In the genomic region with DNA sequence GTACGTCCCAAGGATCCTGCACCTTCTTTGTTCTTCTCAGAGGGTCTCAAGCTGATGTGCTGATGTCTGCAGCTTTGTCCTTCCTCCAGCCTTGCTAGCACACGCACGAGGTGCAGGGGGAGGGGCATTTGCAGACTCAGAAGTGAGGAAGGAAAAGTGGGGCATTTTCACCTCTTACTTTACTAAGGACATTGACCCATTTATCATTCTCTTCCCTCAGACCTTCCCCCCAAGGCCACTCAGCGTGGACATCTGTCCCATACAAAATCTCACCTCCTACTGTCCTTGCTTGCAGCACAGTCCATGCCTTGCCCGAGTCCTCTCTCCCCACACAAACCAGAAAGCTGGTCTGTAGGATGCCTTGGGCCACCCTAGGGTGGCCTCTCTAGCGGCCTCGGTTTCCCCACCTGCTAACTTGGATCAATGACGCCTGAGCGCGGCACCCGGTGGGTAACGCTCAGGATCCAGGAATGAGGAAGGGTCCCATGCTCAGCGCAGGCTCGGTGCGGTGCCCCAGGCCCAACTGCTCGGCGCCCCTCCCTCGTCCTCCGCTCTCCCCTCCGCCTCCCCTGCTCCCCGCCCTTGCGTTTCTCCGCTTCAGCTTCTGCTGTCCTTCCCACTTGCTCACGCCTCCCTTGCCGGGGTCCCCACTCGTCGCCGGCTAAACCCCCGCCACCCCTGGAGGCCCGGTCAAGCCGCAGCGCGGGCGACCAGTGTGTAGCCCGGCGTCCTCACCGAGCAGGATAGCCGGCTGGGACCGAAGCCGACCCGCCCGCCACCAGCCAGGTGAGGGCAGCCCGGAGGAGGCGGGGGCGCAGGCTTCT, we compare ENCODE assay signal across 8 mouse cellular contexts. TPM values are rescaled to one million over a fixed set of nuclear protein-coding genes. Genes with fewer than 3 reads are reported as not detected.
DNase-seq lines count a peak whose midpoint lies in the region; ATAC-seq and TF ChIP-seq lines count a peak whose summit lies in the region.

TSS of gene C1qtnf4 (plus strand) at position 643 of the 824 bp plus-strand sequence.

- peak within 1 kb of the TSS; percentile 40 for H3K4me3 ChIP-seq in ES-Bruce4 (ENCODE audit: low read depth, low read length)
- peak within 1 kb of the TSS; percentile 66 for H3K4me3 ChIP-seq in hindbrain, embryonic 14.5 days (replicated peaks; ENCODE audit: low read length)
- peak within 1 kb of the TSS; percentile 55 for H3K4me3 ChIP-seq in limb, embryonic 11.5 days (ENCODE audit: low read depth, low read length)

- no peak for TF ChIP-seq POLR2A in ES-Bruce4 (IDR thresholded peaks at IDR 0.05; ENCODE audit: insufficient read depth, low read length)

- peak; percentile 34 for DNase-seq in adrenal gland, postnatal 14 days
- no peak for DNase-seq in adrenal gland, postnatal 25 days
- peak; percentile 61 for DNase-seq in embryo, embryonic 11 days
- peak; percentile 78 for DNase-seq in hindbrain, embryonic 14.5 days (ENCODE audit: low spot score)
- peak; percentile 69 for DNase-seq in limb, embryonic 11.5 days (ENCODE audit: low spot score)
- peak; percentile 73 for DNase-seq in retina, postnatal 1 day
- DNase-seq in spleen, postnatal 14 days (ENCODE audit: low spot score in 2 of 2): no peak

- H3K36me3 ChIP-seq in ES-Bruce4 (ENCODE audit: control insufficient read depth, insufficient read depth, low read length, poor library complexity, severe bottlenecking): no peaks in the 10 kb centered on the region
- H3K36me3 ChIP-seq in hindbrain, embryonic 14.5 days (replicated peaks; ENCODE audit: control insufficient read depth, insufficient read depth): peaks cover 6% of the 10 kb centered on the region; the same call in 1 of the 2 replicates
- no peaks in the 10 kb centered on the region for H3K36me3 ChIP-seq in limb, embryonic 11.5 days (ENCODE audit: control insufficient read depth, insufficient read depth, low read length)

- H3K27me3 ChIP-seq in ES-Bruce4 (ENCODE audit: control insufficient read depth, insufficient read depth, low read length, poor library complexity, severe bottlenecking): peaks cover 9% of the 10 kb centered on the region
- H3K27me3 ChIP-seq in hindbrain, embryonic 14.5 days (ENCODE audit: control insufficient read depth, insufficient read depth, low read length): peaks cover 22% of the 10 kb centered on the region
- peaks cover 52% of the 10 kb centered on the region for H3K27me3 ChIP-seq in limb, embryonic 11.5 days (ENCODE audit: control insufficient read depth, insufficient read depth, low read length)

- under 1% methylated on average over 45 of the region's 45 CpGs for WGBS in hindbrain, embryonic 14.5 days
- 2% methylated on average over 45 of the region's 45 CpGs for WGBS in limb, embryonic 11.5 days

- H3K4me1 ChIP-seq in ES-Bruce4 (ENCODE audit: control insufficient read depth, insufficient read depth, low read length): no peaks in the 10 kb centered on the region
- H3K4me1 ChIP-seq in hindbrain, embryonic 14.5 days (replicated peaks; ENCODE audit: control insufficient read depth, insufficient read depth, low read length): peaks cover 39% of the 10 kb centered on the region
- H3K4me1 ChIP-seq in limb, embryonic 11.5 days (ENCODE audit: control insufficient read depth, insufficient read depth, low read length): peaks cover 3% of the 10 kb centered on the region

- H3K27ac ChIP-seq in ES-Bruce4 (ENCODE audit: insufficient read depth, low read length): no peak within 1 kb of the TSS
- H3K27ac ChIP-seq in hindbrain, embryonic 14.5 days: peak within 1 kb of the TSS; percentile 94
- H3K27ac ChIP-seq in limb, embryonic 11.5 days (replicated peaks; ENCODE audit: low read depth, low read length): no peak within 1 kb of the TSS

- H3K9ac ChIP-seq in ES-Bruce4 (ENCODE audit: low read depth, poor library complexity, severe bottlenecking): peak within 1 kb of the TSS; percentile 78
- H3K9ac ChIP-seq in hindbrain, embryonic 14.5 days: peak within 1 kb of the TSS; percentile 93
- H3K9ac ChIP-seq in limb, embryonic 11.5 days (ENCODE audit: low read length): peak within 1 kb of the TSS; percentile 63

- no peak for TF ChIP-seq EP300 in ES-Bruce4 (IDR thresholded peaks at IDR 0.05; ENCODE audit: insufficient read depth, low read depth, low read length)

- no peak for TF ChIP-seq CTCF in ES-Bruce4 (IDR thresholded peaks at IDR 0.05; ENCODE audit: low read depth, low read length)

- H3K9me3 ChIP-seq in ES-Bruce4 (replicated peaks; ENCODE audit: control insufficient read depth, insufficient read depth, low read length, poor library complexity, severe bottlenecking): no peaks in the 10 kb centered on the region
- H3K9me3 ChIP-seq in hindbrain, embryonic 14.5 days (ENCODE audit: control insufficient read depth, low read length): no peaks in the 10 kb centered on the region
- H3K9me3 ChIP-seq in limb, embryonic 11.5 days (ENCODE audit: control insufficient read depth, low read length): no peaks in the 10 kb centered on the region

- ATAC-seq in hindbrain, embryonic 14.5 days (ENCODE audit: low FRiP score): peak; percentile 85
- ATAC-seq in limb, embryonic 11.5 days (ENCODE audit: insufficient number of reproducible peaks, low FRiP score, low TSS enrichment, low read depth): peak; percentile 44; the same call in 1 of the 2 replicates

- H3K4me2 ChIP-seq in hindbrain, embryonic 14.5 days (replicated peaks): peak within 1 kb of the TSS; percentile 85
- peak within 1 kb of the TSS; percentile 95 for H3K4me2 ChIP-seq in limb, embryonic 11.5 days (ENCODE audit: low read depth, severe bottlenecking)

RNA-seq across cellular contexts. Expression of gene C1qtnf4, which starts in this region (rescaled TPM):
- total RNA-seq in adrenal gland, postnatal 14 days (2021): 2.3 and 2.8 TPM in 2 replicates
- 1.00 and 1.9 TPM in 2 replicates for total RNA-seq in adrenal gland, postnatal 25 days (2021)
- 0.94 and 2.1 TPM in 2 replicates for polyA plus RNA-seq in ES-Bruce4 (2011; ENCODE audit: insufficient read depth, insufficient read length, low read depth, missing spikeins)
- polyA plus RNA-seq in hindbrain, embryonic 14.5 days (2014; fragmentation: Nextera tagmentation; extraction: Ambion mirVana): 182 and 189 TPM in 2 replicates
- polyA plus RNA-seq in limb, embryonic 11.5 days (2014; fragmentation: Nextera tagmentation; extraction: Ambion mirVana): 9.2 and 10.2 TPM in 2 replicates

Comparison
In these comparisons a context has a peak if more than half of its experiments do, and no peak if none do; other contexts are left out.
1. RNA of gene C1qtnf4 (polyA plus RNA-seq): 182 to 189 TPM in hindbrain, embryonic 14.5 days; 9.2 to 10.2 TPM in limb, embryonic 11.5 days and 0.94 to 2.1 TPM in ES-Bruce4; every median in the first group is over 10 times any median in the second.
2. DNase-seq: peak in adrenal gland, postnatal 14 days (single experiment), embryo, embryonic 11 days (single experiment), hindbrain, embryonic 14.5 days (single experiment), limb, embryonic 11.5 days (single experiment) and retina, postnatal 1 day (single experiment); none in adrenal gland, postnatal 25 days (single experiment) and spleen, postnatal 14 days (0 of 2).
3. Peak in every context shown above with its lines, with median percentiles within 50 percentile points of each other: H3K4me3 ChIP-seq and H3K9ac ChIP-seq.